Mouse (Mus musculus): Measurements from ENCODE around the gene Odf2l. TPM values are rescaled to one million over a fixed set of nuclear protein-coding genes. Genes with fewer than 3 reads are reported as not detected.

Gene Odf2l
- polyA plus RNA-seq (2015; fragmentation: Nextera tagmentation; extraction: Ambion mirVana) = 4.5 and 5.3 TPM in 2 replicates

GRCm38 (mm10) chr3:145118254-145119001 lies at the start of gene Odf2l:
Odf2l (plus strand) TSS chr3:145118588.
- H3K4me3 ChIP-seq (replicated peaks) = peak within 1 kb of the TSS; percentile 89
- H3K9me3 ChIP-seq (replicated peaks) = no peaks in the 10 kb centered on the region
- peak within 1 kb of the TSS; percentile 76 for H3K4me2 ChIP-seq
- WGBS (ENCODE audit: insufficient replicate concordance) = under 1% methylated on average over 57 of the region's 57 CpGs
- peaks cover 15% of the 10 kb centered on the region for H3K4me1 ChIP-seq (replicated peaks)
- peak within 1 kb of the TSS; percentile 91 for H3K27ac ChIP-seq (replicated peaks)
- no peaks in the 10 kb centered on the region for H3K36me3 ChIP-seq (replicated peaks)
- no peaks in the 10 kb centered on the region for H3K27me3 ChIP-seq
- peak; percentile 95 for ATAC-seq (ENCODE audit: insufficient read depth)
- H3K9ac ChIP-seq = peak within 1 kb of the TSS; percentile 66

GRCm38 (mm10) chr3:145068964-145069363 lies 49.4 kb upstream of the Odf2l start:
- Histone ChIP-seq H3K9me3 (replicated peaks) (no peaks in the 10 kb centered on the region), H3K27me3 (no peaks in the 10 kb centered on the region), H3K4me1 (replicated peaks) (no peaks in the 10 kb centered on the region), H3K9ac (no peak overlapping the region), H3K4me2 (no peak overlapping the region), H3K4me3 (replicated peaks) (no peak overlapping the region), H3K36me3 (replicated peaks) (no peaks in the 10 kb centered on the region), H3K27ac (replicated peaks) (no peak overlapping the region)
- no peak for ATAC-seq (ENCODE audit: insufficient read depth)
- WGBS (ENCODE audit: insufficient replicate concordance) = 57% methylated on average over 4 of the region's 4 CpGs

- no peak for ATAC-seq (ENCODE audit: insufficient read depth)
- 67% methylated on average over 3 of the region's 3 CpGs for WGBS (ENCODE audit: insufficient replicate concordance)
- no peak overlapping the region for H3K4me2 ChIP-seq
- H3K27ac ChIP-seq (replicated peaks) = no peak overlapping the region
- no peaks in the 10 kb centered on the region for H3K9me3 ChIP-seq (replicated peaks)
- no peaks in the 10 kb centered on the region for H3K27me3 ChIP-seq
- no peak overlapping the region for H3K4me3 ChIP-seq (replicated peaks)
- no peak overlapping the region for H3K9ac ChIP-seq
- no peaks in the 10 kb centered on the region for H3K4me1 ChIP-seq (replicated peaks)
- no peaks in the 10 kb centered on the region for H3K36me3 ChIP-seq (replicated peaks)
These were observed 46.0 kb upstream of the Odf2l start for GRCm38 (mm10) chr3:145072339-145072738.

- no peak overlapping the region for H3K4me2 ChIP-seq
- no peaks in the 10 kb centered on the region for H3K4me1 ChIP-seq (replicated peaks)
- 66% methylated on average over 6 of the region's 6 CpGs for WGBS (ENCODE audit: insufficient replicate concordance)
These were observed 40.0 kb upstream of the Odf2l start for GRCm38 (mm10) chr3:145078405-145078804.

GRCm38 (mm10) chr3:145080904-145081303 lies 37.5 kb upstream of the Odf2l start:
- 56% methylated on average over 8 of the region's 8 CpGs for WGBS (ENCODE audit: insufficient replicate concordance)
- ATAC-seq (ENCODE audit: insufficient read depth) = no peak
- Histone ChIP-seq H3K9me3 (replicated peaks) (no peaks in the 10 kb centered on the region), H3K4me1 (replicated peaks) (no peaks in the 10 kb centered on the region), H3K36me3 (replicated peaks) (no peaks in the 10 kb centered on the region), H3K4me3 (replicated peaks) (no peak overlapping the region), H3K27me3 (no peaks in the 10 kb centered on the region), H3K9ac (no peak overlapping the region), H3K27ac (replicated peaks) (no peak overlapping the region), H3K4me2 (no peak overlapping the region)

More at GRCm38 (mm10) chr3:145078405-145078804, 40.0 kb upstream of the Odf2l start:
- H3K27me3 ChIP-seq = no peaks in the 10 kb centered on the region
- H3K9me3 ChIP-seq (replicated peaks) = no peaks in the 10 kb centered on the region
- ATAC-seq (ENCODE audit: insufficient read depth) = no peak
- no peak overlapping the region for H3K4me3 ChIP-seq (replicated peaks)
- no peak overlapping the region for H3K9ac ChIP-seq
- no peaks in the 10 kb centered on the region for H3K36me3 ChIP-seq (replicated peaks)
- H3K27ac ChIP-seq (replicated peaks) = no peak overlapping the region

- H3K9ac ChIP-seq = no peak overlapping the region
- H3K27me3 ChIP-seq = no peaks in the 10 kb centered on the region
- H3K4me3 ChIP-seq (replicated peaks) = no peak overlapping the region
- no peaks in the 10 kb centered on the region for H3K9me3 ChIP-seq (replicated peaks)
- 47% methylated on average over 1 of the region's 1 CpGs for WGBS (ENCODE audit: insufficient replicate concordance)
- no peaks in the 10 kb centered on the region for H3K36me3 ChIP-seq (replicated peaks)
- H3K4me1 ChIP-seq (replicated peaks) = no peaks in the 10 kb centered on the region
- no peak for ATAC-seq (ENCODE audit: insufficient read depth)
- no peak overlapping the region for H3K4me2 ChIP-seq
- no peak overlapping the region for H3K27ac ChIP-seq (replicated peaks)
These were observed 35.3 kb upstream of the Odf2l start for GRCm38 (mm10) chr3:145083081-145083480.

GRCm38 (mm10) chr3:145086180-145086579 lies 32.2 kb upstream of the Odf2l start:
- Histone ChIP-seq H3K9ac (no peak overlapping the region), H3K4me1 (replicated peaks) (no peaks in the 10 kb centered on the region), H3K27me3 (no peaks in the 10 kb centered on the region), H3K27ac (replicated peaks) (no peak overlapping the region), H3K4me3 (replicated peaks) (no peak overlapping the region), H3K36me3 (replicated peaks) (no peaks in the 10 kb centered on the region), H3K4me2 (no peak overlapping the region), H3K9me3 (replicated peaks) (no peaks in the 10 kb centered on the region)
- ATAC-seq (ENCODE audit: insufficient read depth) = no peak
- 78% methylated on average over 14 of the region's 14 CpGs for WGBS (ENCODE audit: insufficient replicate concordance)

- no peak overlapping the region for H3K27ac ChIP-seq (replicated peaks)
- no peak overlapping the region for H3K9ac ChIP-seq
- H3K4me3 ChIP-seq (replicated peaks) = no peak overlapping the region
- ATAC-seq (ENCODE audit: insufficient read depth) = no peak
- H3K4me1 ChIP-seq (replicated peaks) = no peaks in the 10 kb centered on the region
- 48% methylated on average over 8 of the region's 8 CpGs for WGBS (ENCODE audit: insufficient replicate concordance)
- no peaks in the 10 kb centered on the region for H3K9me3 ChIP-seq (replicated peaks)
- H3K4me2 ChIP-seq = no peak overlapping the region
- H3K27me3 ChIP-seq = no peaks in the 10 kb centered on the region
- H3K36me3 ChIP-seq (replicated peaks) = no peaks in the 10 kb centered on the region
These were observed 30.4 kb upstream of the Odf2l start for GRCm38 (mm10) chr3:145087857-145088598.

GRCm38 (mm10) chr3:145099291-145099690 lies 19.1 kb upstream of the Odf2l start, which contains the start of gene Clca2:
Clca2 (minus strand) TSS chr3:145099443.
- Histone ChIP-seq H3K27me3 (no peaks in the 10 kb centered on the region), H3K27ac (replicated peaks) (no peak within 1 kb of the TSS), H3K9me3 (replicated peaks) (no peaks in the 10 kb centered on the region), H3K4me2 (no peak within 1 kb of the TSS), H3K36me3 (replicated peaks) (no peaks in the 10 kb centered on the region), H3K4me3 (replicated peaks) (no peak within 1 kb of the TSS), H3K9ac (no peak within 1 kb of the TSS), H3K4me1 (replicated peaks) (no peaks in the 10 kb centered on the region)
- ATAC-seq (ENCODE audit: insufficient read depth) = no peak
- WGBS (ENCODE audit: insufficient replicate concordance) = 33% methylated on average over 6 of the region's 6 CpGs

GRCm38 (mm10) chr3:145101891-145102555 lies 16.4 kb upstream of the Odf2l start:
- 52% methylated on average over 9 of the region's 9 CpGs for WGBS (ENCODE audit: insufficient replicate concordance)
- Histone ChIP-seq H3K27me3 (no peaks in the 10 kb centered on the region), H3K4me2 (no peak overlapping the region), H3K4me1 (replicated peaks) (no peaks in the 10 kb centered on the region), H3K4me3 (replicated peaks) (no peak overlapping the region), H3K9me3 (replicated peaks) (no peaks in the 10 kb centered on the region), H3K36me3 (replicated peaks) (no peaks in the 10 kb centered on the region), H3K9ac (no peak overlapping the region), H3K27ac (replicated peaks) (no peak overlapping the region)
- ATAC-seq (ENCODE audit: insufficient read depth) = no peak

- Histone ChIP-seq H3K4me2 (no peak overlapping the region), H3K27me3 (no peaks in the 10 kb centered on the region), H3K9me3 (replicated peaks) (no peaks in the 10 kb centered on the region), H3K4me3 (replicated peaks) (no peak overlapping the region), H3K27ac (replicated peaks) (no peak overlapping the region), H3K4me1 (replicated peaks) (no peaks in the 10 kb centered on the region), H3K9ac (no peak overlapping the region), H3K36me3 (replicated peaks) (no peaks in the 10 kb centered on the region)
- no peak for ATAC-seq (ENCODE audit: insufficient read depth)
- 60% methylated on average over 2 of the region's 2 CpGs for WGBS (ENCODE audit: insufficient replicate concordance)
These were observed 15.1 kb upstream of the Odf2l start for GRCm38 (mm10) chr3:145103321-145103720.
